Mouse (Mus musculus) cerebellum, postnatal 36 days (tissue): ENCODE results near the gene Gm7247.
"Not testable (repeated sequence)": the region's sequence is repeated elsewhere in the genome, so short reads cannot be mapped to it uniquely, and the experiment has no call there.

Source experiments
- DNase-seq, 2 experiments: peaks; one replicate each; pipeline ENCODE4 v3.0.0; 2021 to 2022; ENCODE audit warnings: mixed read lengths in 2 of 2

Gene Gm7247

GRCm38 (mm10) chr14:51497958-51498357 is 136.4 kb downstream of the Gm7247 start:
- DNase-seq: no peak

- no peak for DNase-seq
Measured at GRCm38 (mm10) chr14:51499707-51500275, 138.2 kb downstream of the Gm7247 start.

- DNase-seq: no peak
Measured at GRCm38 (mm10) chr14:51500461-51500860, 138.9 kb downstream of the Gm7247 start.

DNA sequence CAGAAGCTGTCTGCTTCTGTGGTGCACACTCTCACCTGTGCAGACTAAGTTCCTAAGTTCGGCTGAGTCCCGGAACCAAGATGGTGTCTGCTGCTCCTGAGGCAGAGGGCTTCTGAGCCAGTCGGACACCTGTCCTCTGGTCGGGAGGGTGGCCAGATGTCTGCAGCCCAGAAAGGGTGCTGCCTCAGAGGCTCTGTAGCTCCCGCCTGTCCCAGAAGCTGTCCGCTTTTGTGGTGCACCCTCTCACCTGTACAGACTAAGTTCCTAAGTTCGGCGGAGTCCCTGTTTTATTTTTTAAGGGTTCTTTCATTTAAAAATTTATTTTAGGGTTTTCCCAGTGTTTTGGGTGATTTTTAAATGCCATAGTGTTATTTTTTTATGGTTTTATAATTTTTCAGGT is 145.9 kb downstream of the Gm7247 start:
- DNase-seq: no peak

DNA sequence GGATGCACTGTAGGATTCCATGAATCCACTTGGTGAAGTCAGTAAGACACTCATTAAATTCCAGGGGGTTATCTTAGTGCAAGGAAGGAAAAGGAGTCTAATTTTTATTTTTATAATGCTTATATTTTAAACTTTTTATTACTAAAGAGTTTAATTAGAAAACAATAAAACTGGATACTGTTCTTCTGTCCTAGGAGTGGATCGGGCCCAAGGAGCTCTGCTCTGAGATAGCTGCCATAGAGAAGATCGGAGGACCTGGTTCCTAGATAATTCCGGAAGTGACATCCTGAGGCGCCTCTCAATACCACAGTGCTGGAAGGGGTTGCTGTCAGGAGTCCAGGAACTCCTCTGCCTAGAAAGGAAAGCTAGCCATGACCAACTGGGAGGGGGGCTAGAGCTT is 190.9 kb downstream of the Gm7247 start, which contains the start of gene Gm5622:
Gm5622 (plus strand) TSS at position 301 of the 400 bp plus-strand sequence.
- DNase-seq: no peak

GRCm38 (mm10) chr14:51573963-51574362 is 212.4 kb downstream of the Gm7247 start, which contains the start of gene Gm17175:
Gene Gm17175, minus strand, starts transcription at chr14:51574063.
- not testable (repeated sequence) for DNase-seq

DNA sequence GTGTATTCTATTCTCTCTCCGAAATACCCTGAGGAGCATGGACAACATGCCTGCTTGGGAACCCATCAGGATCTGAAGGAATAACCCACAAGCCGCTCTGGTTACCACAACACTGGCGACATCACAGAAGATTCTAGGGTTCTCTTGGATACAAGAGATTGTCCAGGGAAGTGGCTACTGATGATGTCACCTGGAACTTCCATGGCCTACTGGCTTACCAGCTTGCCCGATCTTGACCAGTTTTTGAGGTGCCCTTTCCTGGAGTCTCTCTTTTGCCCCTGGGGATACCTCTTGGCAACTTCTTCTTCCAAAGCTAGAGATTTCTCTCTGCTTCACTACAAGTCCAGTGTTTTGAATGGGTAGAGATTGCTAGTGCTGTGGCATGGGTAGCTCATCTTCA is 230.5 kb downstream of the Gm7247 start, which contains the start of gene Gm17174:
Gm17174 (minus strand) TSS at position 101 of the 400 bp plus-strand sequence.
- DNase-seq: not testable (repeated sequence)

DNA sequence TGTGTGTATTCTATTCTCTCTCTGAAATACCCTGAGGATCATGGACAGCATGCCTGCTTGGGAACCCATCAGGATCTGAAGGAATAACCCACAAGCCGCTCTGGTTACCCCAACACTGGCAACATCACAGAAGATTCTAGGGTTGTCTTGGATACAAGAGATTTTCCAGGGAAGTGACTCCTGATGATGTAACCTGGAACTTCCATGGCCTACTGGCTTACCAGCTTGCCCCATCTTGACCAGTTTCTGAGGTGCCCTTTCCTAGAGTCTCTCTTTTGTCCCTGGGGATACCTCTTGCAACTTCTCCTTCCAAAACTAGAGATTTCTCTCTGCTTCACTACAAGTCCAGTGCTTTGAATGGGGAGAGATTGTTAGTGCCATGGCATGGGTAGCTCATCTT is 249.7 kb downstream of the Gm7247 start, which contains the start of gene Gm17078:
Gm17078 (minus strand) TSS at position 101 of the 400 bp plus-strand sequence.
- no peak for DNase-seq
